Mouse (Mus musculus) midbrain, embryonic 13.5 days (tissue): ENCODE data around the gene Zfp9. TPM values are rescaled to one million over a fixed set of nuclear protein-coding genes. Genes with fewer than 3 reads are reported as not detected.

Experiments
- ATAC-seq: fragments of 200-750 bp; cut with Nextera tagmentation; 2 replicates; pipeline ENCODE4 v1.8.0; 2017; ENCODE audit warnings: mild to moderate bottlenecking, moderate TSS enrichment, moderate library complexity
- H3K27ac ChIP-seq: fragments of 300-500 bp; sonication (generic); 2 replicates; pipeline ENCODE4 v1.5.1; 2015; ENCODE audit warnings: inconsistent platforms, mild to moderate bottlenecking, moderate library complexity
- H3K27me3 ChIP-seq: fragments of 300-500 bp; sonication (generic); 2 replicates; pipeline ENCODE4 v1.6.1; 2015; ENCODE audit warnings: mild to moderate bottlenecking, inconsistent platforms
- H3K36me3 ChIP-seq: fragments of 300-500 bp; sonication (generic); 2 replicates; pipeline ENCODE4 v1.6.1; 2015; ENCODE audit warnings: mild to moderate bottlenecking, inconsistent platforms
- H3K4me1 ChIP-seq: fragments of 300-500 bp; sonication (generic); replicated peaks from 2 replicates; pipeline ENCODE4 v1.6.1; 2015; ENCODE audit warnings: inconsistent platforms
- H3K4me2 ChIP-seq: fragments of 300-500 bp; sonication (generic); replicated peaks from 2 replicates; pipeline ENCODE4 v1.6.1; 2015; ENCODE audit warnings: moderate library complexity, mild to moderate bottlenecking, inconsistent platforms
- H3K4me3 ChIP-seq: fragments of 300-500 bp; sonication (generic); replicated peaks from 2 replicates; pipeline ENCODE4 v1.5.1; 2015; ENCODE audit warnings: mild to moderate bottlenecking, inconsistent platforms
- H3K9ac ChIP-seq: fragments of 300-500 bp; sonication (generic); replicated peaks from 2 replicates; pipeline ENCODE4 v1.6.1; 2015; ENCODE audit warnings: mild to moderate bottlenecking, inconsistent platforms
- H3K9me3 ChIP-seq: fragments of 300-500 bp; sonication (generic); 2 replicates; pipeline ENCODE4 v1.6.1; 2016; ENCODE audit warnings: mild to moderate bottlenecking, inconsistent platforms
- WGBS: fragments of 180-500 bp; shearing (Covaris S2); methylation state at CpG from one replicate; pipeline ENCODE4 v1.1.7; 2015; 5-methylcytosine and 5-hydroxymethylcytosine counted together
- polyA plus RNA-seq: library from polyadenylated mRNA; unstranded; fragments of >200 nt; fragmentation: Nextera tagmentation; extraction: Ambion mirVana; gene quantifications from 2 replicates; pipeline ENCODE4 v1.2.1, GENCODE M21; 2015

The Zfp9 gene
- 11.9 and 12.8 TPM in 2 replicates for polyA plus RNA-seq

GRCm38 (mm10) chr6:118478957-118479708 is at the start of gene Zfp9:
Gene Zfp9 (minus strand): TSS chr6:118479320.
- peak within 1 kb of the TSS; percentile 66 for H3K4me2 ChIP-seq
- H3K27me3 ChIP-seq: peaks cover 63% of the 10 kb centered on the region
- ATAC-seq: peak; percentile 96
- peak within 1 kb of the TSS; percentile 78 for H3K9ac ChIP-seq
- H3K36me3 ChIP-seq: 0 out of 2 replicates have a peak, but pooled peaks cover 6% of the 10 kb centered on the region
- no peaks in the 10 kb centered on the region for H3K9me3 ChIP-seq
- H3K4me3 ChIP-seq: peak within 1 kb of the TSS; percentile 59
- peak within 1 kb of the TSS; percentile 89 for H3K27ac ChIP-seq
- peaks cover 20% of the 10 kb centered on the region for H3K4me1 ChIP-seq
- WGBS: under 1% methylated on average over 40 of the region's 57 CpGs

GRCm38 (mm10) chr6:118520668-118521067 is 41.5 kb upstream of the Zfp9 start:
- no peaks in the 10 kb centered on the region for H3K9me3 ChIP-seq
- no peaks in the 10 kb centered on the region for H3K4me1 ChIP-seq
- H3K4me3 ChIP-seq: no peak overlapping the region
- H3K27ac ChIP-seq: no peak overlapping the region
- H3K9ac ChIP-seq: no peak overlapping the region
- no peak overlapping the region for H3K4me2 ChIP-seq
- H3K27me3 ChIP-seq: no peaks in the 10 kb centered on the region
- no peak for ATAC-seq
- 93% methylated on average over 7 of the region's 7 CpGs for WGBS
- H3K36me3 ChIP-seq: peaks cover 81% of the 10 kb centered on the region

GRCm38 (mm10) chr6:118513335-118514012 is 34.4 kb upstream of the Zfp9 start:
- H3K4me2 ChIP-seq: no peak overlapping the region
- H3K36me3 ChIP-seq: peaks cover 74% of the 10 kb centered on the region
- no peaks in the 10 kb centered on the region for H3K4me1 ChIP-seq
- no peaks in the 10 kb centered on the region for H3K27me3 ChIP-seq
- H3K27ac ChIP-seq: no peak overlapping the region
- no peak for ATAC-seq
- WGBS: 94% methylated on average over 12 of the region's 12 CpGs
- H3K9me3 ChIP-seq: no peaks in the 10 kb centered on the region
- H3K9ac ChIP-seq: no peak overlapping the region
- H3K4me3 ChIP-seq: no peak overlapping the region

GRCm38 (mm10) chr6:118499010-118499409 is 19.9 kb upstream of the Zfp9 start:
- Histone ChIP-seq H3K9ac (no peak overlapping the region), H3K27me3 (no peaks in the 10 kb centered on the region)
- 90% methylated on average over 7 of the region's 7 CpGs for WGBS

GRCm38 (mm10) chr6:118482125-118482524 is 3.0 kb upstream of the Zfp9 start:
- no peak overlapping the region for H3K4me3 ChIP-seq
- H3K9ac ChIP-seq: no peak overlapping the region
- H3K4me1 ChIP-seq: peaks cover 14% of the 10 kb centered on the region
- 85% methylated on average over 1 of the region's 1 CpGs for WGBS
- no peak for ATAC-seq
- H3K36me3 ChIP-seq: no peaks in the 10 kb centered on the region
- H3K27me3 ChIP-seq: peaks cover 40% of the 10 kb centered on the region
- H3K4me2 ChIP-seq: no peak overlapping the region
- no peak overlapping the region for H3K27ac ChIP-seq
- no peaks in the 10 kb centered on the region for H3K9me3 ChIP-seq

More at GRCm38 (mm10) chr6:118499010-118499409, 19.9 kb upstream of the Zfp9 start:
- Histone ChIP-seq H3K4me3 (no peak overlapping the region), H3K4me1 (no peaks in the 10 kb centered on the region), H3K36me3 (peaks cover 31% of the 10 kb centered on the region), H3K27ac (no peak overlapping the region), H3K4me2 (no peak overlapping the region), H3K9me3 (no peaks in the 10 kb centered on the region)
- ATAC-seq: no peak

- Histone ChIP-seq H3K9ac (peak overlapping the region; percentile 78), H3K4me1 (peaks cover 20% of the 10 kb centered on the region), H3K4me2 (peak overlapping the region; percentile 66), H3K4me3 (peak overlapping the region; percentile 59), H3K36me3 (0 out of 2 replicates have a peak, but pooled peaks cover 6% of the 10 kb centered on the region), H3K9me3 (no peaks in the 10 kb centered on the region), H3K27ac (peak overlapping the region; percentile 89), H3K27me3 (peaks cover 59% of the 10 kb centered on the region)
- ATAC-seq: 0 out of 2 replicates have a peak, but pooled peaks have one; percentile 10
- WGBS: 9% methylated on average over 10 of the region's 10 CpGs
These were observed 990 bp downstream of the Zfp9 start for GRCm38 (mm10) chr6:118477875-118478785.

- Histone ChIP-seq H3K9ac (no peak overlapping the region), H3K27ac (no peak overlapping the region), H3K4me3 (no peak overlapping the region), H3K4me1 (no peaks in the 10 kb centered on the region), H3K27me3 (peaks cover 11% of the 10 kb centered on the region), H3K9me3 (no peaks in the 10 kb centered on the region), H3K36me3 (peaks cover 38% of the 10 kb centered on the region), H3K4me2 (no peak overlapping the region)
- no peak for ATAC-seq
- 83% methylated on average over 15 of the region's 15 CpGs for WGBS
These were observed 16.9 kb downstream of the Zfp9 start for GRCm38 (mm10) chr6:118462069-118462705.

GRCm38 (mm10) chr6:118457726-118458125 is 21.4 kb downstream of the Zfp9 start:
- no peak overlapping the region for H3K4me3 ChIP-seq
- WGBS: 95% methylated on average over 1 of the region's 1 CpGs
- ATAC-seq: no peak
- 0 out of 2 replicates have a peak, but pooled peaks cover 3% of the 10 kb centered on the region for H3K27me3 ChIP-seq
- H3K36me3 ChIP-seq: 0 out of 2 replicates have a peak, but pooled peaks cover 8% of the 10 kb centered on the region
- peaks cover 22% of the 10 kb centered on the region for H3K4me1 ChIP-seq
- no peak overlapping the region for H3K9ac ChIP-seq
- H3K9me3 ChIP-seq: no peaks in the 10 kb centered on the region
- no peak overlapping the region for H3K27ac ChIP-seq
- H3K4me2 ChIP-seq: no peak overlapping the region

GRCm38 (mm10) chr6:118455042-118455631 is 24.0 kb downstream of the Zfp9 start, which contains the start of gene Zfp248:
Gene Zfp248 (minus strand): TSS chr6:118455528.
- Histone ChIP-seq H3K27ac (peak within 1 kb of the TSS; percentile 97), H3K9me3 (no peaks in the 10 kb centered on the region), H3K4me2 (peak within 1 kb of the TSS; percentile 67), H3K4me3 (peak within 1 kb of the TSS; percentile 70), H3K27me3 (no peaks in the 10 kb centered on the region), H3K36me3 (peaks cover 10% of the 10 kb centered on the region; the same call in 1 of the 2 replicates), H3K4me1 (peaks cover 23% of the 10 kb centered on the region), H3K9ac (peak within 1 kb of the TSS; percentile 85)
- peak; percentile 99 for ATAC-seq
- WGBS: under 1% methylated on average over 43 of the region's 43 CpGs

GRCm38 (mm10) chr6:118454452-118454851 is 24.7 kb downstream of the Zfp9 start:
- H3K4me3 ChIP-seq: peak overlapping the region; percentile 70
- WGBS: 44% methylated on average over 8 of the region's 8 CpGs
- H3K36me3 ChIP-seq: peaks cover 10% of the 10 kb centered on the region; the same call in 1 of the 2 replicates
- ATAC-seq: peak; percentile 1; the same call in 1 of the 2 replicates
- H3K27me3 ChIP-seq: no peaks in the 10 kb centered on the region
- H3K4me2 ChIP-seq: peak overlapping the region; percentile 67
- H3K27ac ChIP-seq: peak overlapping the region; percentile 97
- peak overlapping the region; percentile 85 for H3K9ac ChIP-seq
- no peaks in the 10 kb centered on the region for H3K9me3 ChIP-seq
- H3K4me1 ChIP-seq: peaks cover 23% of the 10 kb centered on the region

- no peak overlapping the region for H3K4me3 ChIP-seq
- H3K36me3 ChIP-seq: peaks cover 52% of the 10 kb centered on the region
- no peak overlapping the region for H3K9ac ChIP-seq
- no peaks in the 10 kb centered on the region for H3K4me1 ChIP-seq
- no peaks in the 10 kb centered on the region for H3K27me3 ChIP-seq
- no peak overlapping the region for H3K27ac ChIP-seq
- H3K4me2 ChIP-seq: no peak overlapping the region
- peaks cover 13% of the 10 kb centered on the region; the same call in 1 of the 2 replicates for H3K9me3 ChIP-seq
- 83% methylated on average over 4 of the region's 4 CpGs for WGBS
- no peak for ATAC-seq
These were observed 47.6 kb downstream of the Zfp9 start for GRCm38 (mm10) chr6:118431502-118431901.
